ENCODE assay signal across 26 mouse cellular contexts in the genomic region with DNA sequence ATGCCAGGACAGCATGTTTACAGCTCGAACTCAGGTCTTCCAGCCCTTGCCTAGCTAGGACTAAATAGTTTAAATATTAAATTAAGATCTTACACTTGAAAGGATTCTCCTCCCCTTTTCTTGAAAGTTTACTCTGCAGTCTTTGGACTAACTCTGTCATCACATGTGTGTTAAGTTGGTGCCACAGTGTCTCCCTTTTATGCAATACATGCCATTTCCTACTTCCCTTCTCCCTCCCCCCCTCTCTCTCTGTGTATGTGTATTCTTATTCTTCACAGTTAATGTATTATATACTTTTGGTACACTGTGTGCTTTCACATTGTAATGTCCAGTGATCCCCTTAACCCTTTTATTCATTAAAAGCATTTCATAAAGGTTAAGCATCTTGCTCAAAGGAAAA.
DNase-seq lines count a peak whose midpoint lies in the region; ATAC-seq and TF ChIP-seq lines count a peak whose summit lies in the region.
"Had no signal": no experiment of that assay in that cellular context is flagged by ENCODE, and none has a peak within 500 bp of the region (broad histone marks: within the 10 kb centered on the region; RNA-seq: fewer than 3 reads in every experiment).

No protein-coding gene starts in this region.

- peak; percentile 16 for DNase-seq in kidney, adult 9 months
- DNase-seq in layer of hippocampus, adult 2 months (ENCODE audit: low spot score in 2 of 2) = no peak
- no peak for DNase-seq in layer of hippocampus, postnatal 36 days
- no peak for DNase-seq in MN1 (ENCODE audit: low spot score)
- DNase-seq: adrenal gland, adult 2 months; adrenal gland, postnatal 10 days; adrenal gland, postnatal 25 days; cerebellum, adult 11 months; cerebellum, adult 18-20 months; cerebellum, adult 8-10 months; cerebellum, adult 9-11 months; cerebellum, postnatal 14 days; cerebellum, postnatal 36 days; embryo, embryonic 11 days; forebrain, postnatal 0 days had no signal

- no peak for TF ChIP-seq CTCF in layer of hippocampus, adult 2 months (conservative IDR thresholded peaks at IDR 0.05)

- no peak overlapping the region for H3K9ac ChIP-seq in kidney, embryonic 16.5 days (replicated peaks; ENCODE audit: low read length)
- H3K9ac ChIP-seq in forebrain, embryonic 13.5 days = no peak overlapping the region
- H3K9ac ChIP-seq: embryonic facial prominence, embryonic 13.5 days; embryonic facial prominence, embryonic 15.5 days; forebrain, embryonic 12.5 days; forebrain, embryonic 15.5 days; forebrain, postnatal 0 days had no signal

- H3K4me1 ChIP-seq in kidney, embryonic 16.5 days (ENCODE audit: insufficient read depth, low read length) = no peaks in the 10 kb centered on the region
- H3K4me1 ChIP-seq in forebrain, embryonic 13.5 days = peaks cover 4% of the 10 kb centered on the region; the same call in 1 of the 2 replicates
- H3K4me1 ChIP-seq: embryonic facial prominence, embryonic 13.5 days; embryonic facial prominence, embryonic 15.5 days; forebrain, embryonic 12.5 days had no signal

- no peak overlapping the region for H3K27ac ChIP-seq in kidney, embryonic 16.5 days (ENCODE audit: low read length)
- H3K27ac ChIP-seq in layer of hippocampus, adult 2 months = peak overlapping the region; percentile 56; the same call in 1 of the 2 replicates
- no peak overlapping the region for H3K27ac ChIP-seq in forebrain, embryonic 13.5 days
- H3K27ac ChIP-seq: embryonic facial prominence, embryonic 13.5 days; embryonic facial prominence, embryonic 15.5 days; forebrain, embryonic 10.5 days; forebrain, embryonic 12.5 days; forebrain, embryonic 15.5 days had no signal

- no peaks in the 10 kb centered on the region for H3K9me3 ChIP-seq in kidney, embryonic 16.5 days (ENCODE audit: low read length)
- no peaks in the 10 kb centered on the region for H3K9me3 ChIP-seq in forebrain, embryonic 13.5 days (replicated peaks)
- H3K9me3 ChIP-seq: embryonic facial prominence, embryonic 13.5 days; embryonic facial prominence, embryonic 15.5 days; forebrain, embryonic 10.5 days; forebrain, embryonic 12.5 days; forebrain, embryonic 15.5 days had no signal

- H3K27me3 ChIP-seq in kidney, embryonic 16.5 days (ENCODE audit: insufficient read depth, low read length) = no peaks in the 10 kb centered on the region
- H3K27me3 ChIP-seq in forebrain, embryonic 13.5 days = no peaks in the 10 kb centered on the region
- H3K27me3 ChIP-seq: embryonic facial prominence, embryonic 13.5 days; embryonic facial prominence, embryonic 15.5 days; forebrain, embryonic 12.5 days; forebrain, embryonic 15.5 days; Patski had no signal

- ATAC-seq in kidney, embryonic 16.5 days (ENCODE audit: low FRiP score, low TSS enrichment) = no peak
- ATAC-seq in megakaryocyte, adult 5-6 weeks (ENCODE audit: poor library complexity, severe bottlenecking) = peak; percentile 77
- no peak for ATAC-seq in forebrain, embryonic 13.5 days
- ATAC-seq: activated CD4-positive, CD25-positive, alpha-beta regulatory T cell, adult 4 months; forebrain, embryonic 15.5 days; forebrain, postnatal 0 days; Patski had no signal

- no peak overlapping the region for H3K4me3 ChIP-seq in kidney, embryonic 16.5 days (ENCODE audit: low read length)
- no peak overlapping the region for H3K4me3 ChIP-seq in layer of hippocampus, adult 2 months
- H3K4me3 ChIP-seq in forebrain, embryonic 13.5 days = no peak overlapping the region
- H3K4me3 ChIP-seq: embryonic facial prominence, embryonic 13.5 days; embryonic facial prominence, embryonic 15.5 days; erythroblast, embryonic 14.5 days; forebrain, embryonic 10.5 days; forebrain, embryonic 12.5 days; forebrain, embryonic 15.5 days had no signal

- WGBS in kidney, embryonic 16.5 days = 65% methylated on average over 1 of the region's 1 CpGs
- 79% methylated on average over 1 of the region's 1 CpGs for WGBS in forebrain, embryonic 13.5 days

- no peaks in the 10 kb centered on the region for H3K36me3 ChIP-seq in kidney, embryonic 16.5 days (ENCODE audit: insufficient read depth, low read length)
- no peaks in the 10 kb centered on the region for H3K36me3 ChIP-seq in forebrain, embryonic 13.5 days (ENCODE audit: poor library complexity, severe bottlenecking)
- H3K36me3 ChIP-seq: embryonic facial prominence, embryonic 13.5 days; embryonic facial prominence, embryonic 15.5 days; forebrain, embryonic 10.5 days; forebrain, embryonic 12.5 days; forebrain, embryonic 15.5 days had no signal

- H3K4me2 ChIP-seq in kidney, embryonic 16.5 days (replicated peaks; ENCODE audit: low read depth, low read length) = no peak overlapping the region
- no peak overlapping the region for H3K4me2 ChIP-seq in forebrain, embryonic 13.5 days
- H3K4me2 ChIP-seq: embryonic facial prominence, embryonic 13.5 days; embryonic facial prominence, embryonic 15.5 days; forebrain, embryonic 12.5 days; forebrain, embryonic 15.5 days had no signal
